Mouse (Mus musculus): ENCODE measurements at regions not wholly inside any gene's neighbourhood (a gene's known extent, or its start where the extent isn't known, plus 50 kb on each side); places are given as distances from the start of the nearest gene placed in this dataset.
"Not testable (repeated sequence)": the region's sequence is repeated elsewhere in the genome, so short reads cannot be mapped to it uniquely, and the experiment has no call there.

- DNase-seq (ENCODE audit: low spot score in 2 of 2), result no peak
These were observed 68.6 kb downstream of the Tomm20 start for GRCm38 (mm10) chr8:126877039-126877365.

- no peak for DNase-seq (ENCODE audit: low spot score in 2 of 2)
These were observed 69.2 kb downstream of the Tomm20 start for GRCm38 (mm10) chr8:126876300-126877038.

GRCm38 (mm10) chr8:126875491-126876155 lies 70.0 kb downstream of the Tomm20 start:
- DNase-seq (ENCODE audit: low spot score in 2 of 2), result no peak

GRCm38 (mm10) chr8:126874846-126875245 lies 70.8 kb downstream of the Tomm20 start:
- DNase-seq (ENCODE audit: low spot score in 2 of 2), result no peak

GRCm38 (mm10) chr8:126874126-126874730 lies 71.4 kb downstream of the Tomm20 start:
- DNase-seq (ENCODE audit: low spot score in 2 of 2), result no peak

GRCm38 (mm10) chr8:126873306-126873705 lies 72.3 kb downstream of the Tomm20 start:
- no peak for DNase-seq (ENCODE audit: low spot score in 2 of 2)

GRCm38 (mm10) chr8:126872574-126872973 lies 73.1 kb downstream of the Tomm20 start:
- DNase-seq (ENCODE audit: low spot score in 2 of 2), result no peak

GRCm38 (mm10) chr8:126872133-126872532 lies 73.5 kb downstream of the Tomm20 start:
- no peak for DNase-seq (ENCODE audit: low spot score in 2 of 2)

GRCm38 (mm10) chr8:126869464-126869850 lies 76.2 kb downstream of the Tomm20 start:
- no peak for DNase-seq (ENCODE audit: low spot score in 2 of 2)

GRCm38 (mm10) chr8:126868831-126869463 lies 76.7 kb downstream of the Tomm20 start:
- no peak for DNase-seq (ENCODE audit: low spot score in 2 of 2)

- no peak for DNase-seq (ENCODE audit: low spot score in 2 of 2)
These were observed 78.3 kb downstream of the Tomm20 start for GRCm38 (mm10) chr8:126867121-126867988.

GRCm38 (mm10) chr8:126864314-126864948 lies 81.2 kb downstream of the Tomm20 start:
- DNase-seq (ENCODE audit: low spot score in 2 of 2), result no peak

GRCm38 (mm10) chr8:126863661-126864060 lies 82.0 kb downstream of the Tomm20 start:
- DNase-seq (ENCODE audit: low spot score in 2 of 2), result not testable (repeated sequence)

GRCm38 (mm10) chr8:126861754-126862153 lies 83.9 kb downstream of the Tomm20 start:
- DNase-seq (ENCODE audit: low spot score in 2 of 2), result no peak

- no peak for DNase-seq (ENCODE audit: low spot score in 2 of 2)
These were observed 85.0 kb downstream of the Tomm20 start for GRCm38 (mm10) chr8:126860630-126861029.

- no peak for DNase-seq (ENCODE audit: low spot score in 2 of 2)
These were observed 85.8 kb downstream of the Tomm20 start for GRCm38 (mm10) chr8:126859706-126860424.

- no peak for DNase-seq (ENCODE audit: low spot score in 2 of 2)
These were observed 88.1 kb downstream of the Tomm20 start for GRCm38 (mm10) chr8:126857307-126858203.

- DNase-seq (ENCODE audit: low spot score in 2 of 2), result no peak
These were observed 89.7 kb downstream of the Tomm20 start for GRCm38 (mm10) chr8:126855914-126856313.

- no peak for DNase-seq (ENCODE audit: low spot score in 2 of 2)
These were observed 90.5 kb downstream of the Tomm20 start for GRCm38 (mm10) chr8:126855056-126855609.
